Mouse (Mus musculus): ENCODE measurements around the gene Ppl. TPM values are rescaled to one million over a fixed set of nuclear protein-coding genes. Genes with fewer than 3 reads are reported as not detected.

Gene Ppl
- 1.7 TPM for polyA plus RNA-seq (2015; fragmentation: Illumina TruSeq; extraction: RNeasy Lipid Tissue Mini Kit (QIAGEN cat#74804); ENCODE audit: insufficient read depth, low replicate concordance)

DNA sequence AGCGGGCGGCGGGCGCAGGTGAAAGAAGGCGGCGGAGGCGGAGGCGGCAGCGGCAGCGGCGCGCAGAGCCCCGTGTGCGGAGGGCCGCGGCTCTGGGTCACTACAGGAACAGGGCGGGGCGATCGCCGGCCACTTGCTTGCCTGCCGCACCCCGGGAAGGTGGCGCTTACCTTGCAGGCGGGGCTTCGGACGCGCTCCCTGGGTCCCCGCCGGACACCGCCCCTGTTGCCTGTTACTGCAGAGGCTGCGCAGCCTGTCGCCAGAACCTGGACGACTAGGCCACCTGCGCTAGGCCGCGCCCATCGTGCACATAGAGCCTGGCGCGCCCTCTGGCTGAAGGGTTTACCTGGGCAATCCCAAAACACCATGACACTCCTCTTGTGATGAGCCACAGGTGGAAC, at the start of gene Ppl:
Ppl (minus strand) TSS at position 21 of the 401 bp plus-strand sequence.

DNA sequence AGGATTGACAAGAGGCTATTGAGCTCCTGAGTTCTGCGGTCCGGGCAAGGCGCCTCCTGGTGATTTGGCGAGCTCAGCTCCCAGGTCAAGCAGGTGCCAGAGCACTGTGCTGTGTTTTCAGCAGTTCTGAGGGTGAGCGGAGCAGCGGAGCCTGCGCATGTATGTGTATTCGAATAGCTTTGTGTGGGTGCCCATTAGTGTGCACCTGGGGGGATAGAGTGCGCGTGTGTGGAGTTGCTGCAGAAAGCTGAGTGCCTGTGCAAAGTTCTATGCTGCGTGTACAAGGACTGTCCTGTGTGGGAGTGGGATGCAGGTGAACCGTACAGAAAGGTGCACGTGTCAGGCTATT, 14.8 kb upstream of the Ppl start, which contains the start of gene Sec14l5:
Sec14l5 (plus strand) TSS at position 73 of the 349 bp plus-strand sequence.

DNA sequence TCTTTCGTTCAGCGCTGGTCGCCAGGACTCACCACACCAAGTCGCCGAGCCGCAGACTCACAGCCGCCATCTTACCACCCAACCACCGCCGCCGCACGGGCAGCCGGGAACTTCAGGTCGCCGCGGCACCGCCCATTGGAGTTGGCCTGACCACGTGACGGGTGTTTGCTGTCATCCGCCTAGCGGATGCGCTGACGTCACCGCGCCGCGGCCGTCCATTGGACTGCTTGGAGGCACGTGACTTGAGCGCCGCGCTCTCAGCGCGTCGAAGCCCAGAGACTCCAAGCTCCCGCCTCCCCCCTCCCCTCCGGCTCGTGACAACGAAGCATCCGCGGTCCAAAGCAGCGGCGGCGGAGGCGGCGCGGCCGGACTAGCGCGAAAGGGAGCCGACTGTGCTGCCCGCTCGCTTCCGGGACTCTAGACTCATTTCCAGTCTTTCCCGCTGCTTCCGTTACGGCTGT, 82.4 kb downstream of the Ppl start, which contains the start of the genes Glyr1 and Ubn1:
Glyr1 (minus strand) TSS at position 90 of the 461 bp plus-strand sequence.
Ubn1 (plus strand) TSS at position 284 of the 461 bp plus-strand sequence.

Other genes starting within 250 kb of the Ppl start
- 49.0 TPM for gene Mgrn1, start 246.2 kb downstream of the Ppl start, polyA plus RNA-seq (2015; fragmentation: Illumina TruSeq; extraction: RNeasy Lipid Tissue Mini Kit (QIAGEN cat#74804); ENCODE audit: insufficient read depth, low replicate concordance)
- 33.2 TPM for gene Nudt16l1, start 193.7 kb downstream of the Ppl start, polyA plus RNA-seq (2015; fragmentation: Illumina TruSeq; extraction: RNeasy Lipid Tissue Mini Kit (QIAGEN cat#74804); ENCODE audit: insufficient read depth, low replicate concordance)
- 42.7 TPM for gene Anks3, start 168.2 kb downstream of the Ppl start, polyA plus RNA-seq (2015; fragmentation: Illumina TruSeq; extraction: RNeasy Lipid Tissue Mini Kit (QIAGEN cat#74804); ENCODE audit: insufficient read depth, low replicate concordance)
- gene Sept12, start 134.6 kb downstream of the Ppl start, polyA plus RNA-seq (2015; fragmentation: Illumina TruSeq; extraction: RNeasy Lipid Tissue Mini Kit (QIAGEN cat#74804); ENCODE audit: insufficient read depth, low replicate concordance): not detected
- not detected for gene Smim22, start 125.1 kb downstream of the Ppl start, polyA plus RNA-seq (2015; fragmentation: Illumina TruSeq; extraction: RNeasy Lipid Tissue Mini Kit (QIAGEN cat#74804); ENCODE audit: insufficient read depth, low replicate concordance)
- 72.2 TPM for gene Rogdi, start 118.9 kb downstream of the Ppl start, polyA plus RNA-seq (2015; fragmentation: Illumina TruSeq; extraction: RNeasy Lipid Tissue Mini Kit (QIAGEN cat#74804); ENCODE audit: insufficient read depth, low replicate concordance)
- gene Glyr1, start 82.6 kb downstream of the Ppl start, polyA plus RNA-seq (2015; fragmentation: Illumina TruSeq; extraction: RNeasy Lipid Tissue Mini Kit (QIAGEN cat#74804); ENCODE audit: insufficient read depth, low replicate concordance): 122 TPM
- gene Ubn1, start 82.4 kb downstream of the Ppl start, polyA plus RNA-seq (2015; fragmentation: Illumina TruSeq; extraction: RNeasy Lipid Tissue Mini Kit (QIAGEN cat#74804); ENCODE audit: insufficient read depth, low replicate concordance): 49.1 TPM
- gene Sec14l5, start 14.7 kb upstream of the Ppl start, polyA plus RNA-seq (2015; fragmentation: Illumina TruSeq; extraction: RNeasy Lipid Tissue Mini Kit (QIAGEN cat#74804); ENCODE audit: insufficient read depth, low replicate concordance): 0.18 TPM
- 16.5 TPM for gene Nagpa, start 71.6 kb upstream of the Ppl start, polyA plus RNA-seq (2015; fragmentation: Illumina TruSeq; extraction: RNeasy Lipid Tissue Mini Kit (QIAGEN cat#74804); ENCODE audit: insufficient read depth, low replicate concordance)
- 35.4 TPM for gene AU021092, start 89.9 kb upstream of the Ppl start, polyA plus RNA-seq (2015; fragmentation: Illumina TruSeq; extraction: RNeasy Lipid Tissue Mini Kit (QIAGEN cat#74804); ENCODE audit: insufficient read depth, low replicate concordance)
- 17.8 TPM for gene Alg1, start 101.2 kb upstream of the Ppl start, polyA plus RNA-seq (2015; fragmentation: Illumina TruSeq; extraction: RNeasy Lipid Tissue Mini Kit (QIAGEN cat#74804); ENCODE audit: insufficient read depth, low replicate concordance)
- gene Eef2kmt, start 123.6 kb upstream of the Ppl start, polyA plus RNA-seq (2015; fragmentation: Illumina TruSeq; extraction: RNeasy Lipid Tissue Mini Kit (QIAGEN cat#74804); ENCODE audit: insufficient read depth, low replicate concordance): 9.7 TPM